Mouse (Mus musculus) forebrain, embryonic 11.5 days (tissue): ENCODE data around the gene Trappc2. TPM values are rescaled to one million over a fixed set of nuclear protein-coding genes. Genes with fewer than 3 reads are reported as not detected.

Experiments used
- ATAC-seq: fragments of 200-750 bp; cut with Nextera tagmentation; replicated peaks from 2 replicates; pipeline ENCODE4 v1.8.0; 2017; ENCODE audit warnings: moderate TSS enrichment; ENCODE audit not compliant: low FRiP score
- DNase-seq: peaks from one replicate; pipeline ENCODE4 v3.0.0-alpha.2; 2017; ENCODE audit warnings: low spot score
- H3K27ac ChIP-seq: fragments of 300-500 bp; sonication (generic); 2 replicates; pipeline ENCODE4 v1.5.1; 2014; ENCODE audit warnings: low read depth, low read length
- H3K27me3 ChIP-seq: fragments of 300-500 bp; sonication (generic); 2 replicates; pipeline ENCODE4 v1.6.1; 2014; ENCODE audit warnings: mild to moderate bottlenecking, low read length, mixed read lengths; ENCODE audit not compliant: control insufficient read depth, insufficient read depth
- H3K36me3 ChIP-seq: fragments of 300-500 bp; sonication (generic); 2 replicates; pipeline ENCODE4 v1.6.1; 2014; ENCODE audit warnings: mild to moderate bottlenecking, low read length, moderate library complexity, mixed read lengths; ENCODE audit not compliant: control insufficient read depth, insufficient read depth
- H3K4me1 ChIP-seq: fragments of 300-500 bp; sonication (generic); replicated peaks from 2 replicates; pipeline ENCODE4 v1.6.1; 2014; ENCODE audit warnings: low read length, mixed read lengths; ENCODE audit not compliant: control insufficient read depth, insufficient read depth
- H3K4me2 ChIP-seq: fragments of 300-500 bp; sonication (generic); 2 replicates; pipeline ENCODE4 v1.6.1; 2014; ENCODE audit warnings: low read depth, mild to moderate bottlenecking, low read length, moderate library complexity, mixed read lengths; ENCODE audit not compliant: severe bottlenecking
- H3K4me3 ChIP-seq: fragments of 300-500 bp; sonication (generic); 2 replicates; pipeline ENCODE4 v1.5.1; 2014; ENCODE audit warnings: low read depth, low read length
- H3K9ac ChIP-seq: fragments of 300-500 bp; sonication (generic); 2 replicates; pipeline ENCODE4 v1.6.1; 2014; ENCODE audit warnings: low read length
- H3K9me3 ChIP-seq: fragments of 300-500 bp; sonication (generic); 2 replicates; pipeline ENCODE4 v1.6.1; 2016; ENCODE audit warnings: low read length, mixed read lengths; ENCODE audit not compliant: control insufficient read depth
- WGBS: fragments of 180-500 bp; shearing (Covaris S2); extraction: QIAGEN DNeasy Blood & Tissue Kit; methylation state at CpG from one replicate; pipeline ENCODE4 v1.1.7; 2014; 5-methylcytosine and 5-hydroxymethylcytosine counted together
- polyA plus RNA-seq: library from polyadenylated mRNA; unstranded; fragments of >200 nt; fragmentation: Nextera tagmentation; extraction: Ambion mirVana; gene quantifications from 2 replicates; pipeline ENCODE4 v1.2.1, GENCODE M21; 2014

Gene Trappc2
- polyA plus RNA-seq, 1 experiment from 2014 or later: 37.2 TPM

DNA sequence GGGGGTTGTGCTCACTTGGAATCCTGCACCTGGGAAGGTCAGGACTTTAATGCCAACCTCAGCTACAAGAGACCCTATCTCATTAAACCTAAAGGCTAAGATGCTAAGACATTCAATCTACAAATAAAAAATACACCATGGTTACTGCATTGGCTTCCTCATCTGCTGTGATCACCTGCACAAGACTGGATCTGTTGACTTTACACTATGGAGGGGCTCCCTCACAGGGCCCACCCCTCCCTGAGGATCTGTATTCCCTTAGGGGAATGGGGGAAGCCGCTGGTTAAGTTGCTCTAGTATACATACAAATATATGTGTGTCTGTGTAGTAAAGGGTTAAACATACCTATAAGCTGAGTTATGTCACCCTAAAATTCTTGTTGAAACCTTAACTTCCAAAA is 15.2 kb downstream of the Trappc2 start:
- no peak for DNase-seq
- no peak overlapping the region for H3K27ac ChIP-seq
- H3K4me3 ChIP-seq: no peak overlapping the region
- no peaks in the 10 kb centered on the region for H3K27me3 ChIP-seq
- ATAC-seq: no peak
- no peaks in the 10 kb centered on the region for H3K4me1 ChIP-seq
- no peaks in the 10 kb centered on the region; the same call in 1 of the 2 replicates for H3K36me3 ChIP-seq
- H3K9ac ChIP-seq: no peak overlapping the region
- H3K4me2 ChIP-seq: no peak overlapping the region
- H3K9me3 ChIP-seq: no peaks in the 10 kb centered on the region
- WGBS: 90% methylated on average over 1 of the region's 1 CpGs

DNA sequence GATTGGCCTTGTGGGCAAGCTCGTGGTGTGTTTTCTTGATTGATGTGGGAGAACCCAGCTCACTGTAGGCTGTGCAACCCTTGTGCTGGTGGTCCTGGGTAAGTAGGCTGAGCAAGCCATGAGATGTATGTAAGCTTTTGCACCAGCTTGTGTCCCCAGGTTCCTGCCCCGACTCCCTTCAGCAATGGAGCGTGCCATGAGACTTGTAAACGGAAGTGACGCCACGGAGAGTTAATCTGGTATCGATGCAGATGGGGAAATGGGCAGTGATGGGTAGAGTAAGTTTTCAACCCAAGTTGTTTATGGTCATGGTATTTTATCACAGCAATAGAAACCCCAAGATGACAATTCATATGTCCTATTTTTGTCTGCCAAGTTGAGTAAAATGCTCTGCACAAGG is 27.9 kb downstream of the Trappc2 start:
- WGBS: 97% methylated on average over 7 of the region's 7 CpGs
- H3K4me2 ChIP-seq: no peak overlapping the region
- no peak for ATAC-seq

DNA sequence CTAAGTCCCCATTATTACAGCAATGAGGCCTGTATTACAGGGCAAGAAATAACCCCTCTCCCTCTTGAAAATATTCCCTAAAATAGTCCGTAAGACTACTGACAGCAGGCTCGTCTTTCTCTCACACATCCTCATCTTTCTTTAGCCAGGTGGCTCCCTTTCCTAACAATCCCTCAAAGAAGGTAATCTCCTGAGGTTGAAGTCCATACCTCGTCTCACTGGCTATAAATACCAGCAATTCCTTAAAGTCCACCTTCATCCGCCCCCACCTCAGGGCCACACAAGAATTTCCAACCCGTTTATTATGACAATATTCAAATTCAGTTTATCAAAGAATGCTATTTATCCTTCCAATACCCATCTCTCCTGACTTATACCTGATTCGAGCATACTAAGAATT is 32.2 kb downstream of the Trappc2 start:
- no peaks in the 10 kb centered on the region; the same call in 1 of the 2 replicates for H3K36me3 ChIP-seq
- no peak for DNase-seq
- no peaks in the 10 kb centered on the region for H3K9me3 ChIP-seq
- no peaks in the 10 kb centered on the region; the same call in 1 of the 2 replicates for H3K27me3 ChIP-seq
- H3K4me1 ChIP-seq: no peaks in the 10 kb centered on the region
- H3K4me2 ChIP-seq: no peak overlapping the region
- no peak overlapping the region for H3K27ac ChIP-seq
- H3K4me3 ChIP-seq: no peak overlapping the region
- ATAC-seq: no peak
- no peak overlapping the region for H3K9ac ChIP-seq
- 86% methylated on average over 6 of the region's 6 CpGs for WGBS

More for the DNA sequence above, 27.9 kb downstream of the Trappc2 start:
- Histone ChIP-seq H3K36me3 (no peaks in the 10 kb centered on the region; the same call in 1 of the 2 replicates), H3K27me3 (peaks cover 2% of the 10 kb centered on the region; the same call in 1 of the 2 replicates), H3K4me1 (no peaks in the 10 kb centered on the region), H3K4me3 (no peak overlapping the region), H3K27ac (no peak overlapping the region), H3K9ac (no peak overlapping the region), H3K9me3 (no peaks in the 10 kb centered on the region)
- DNase-seq: no peak

DNA sequence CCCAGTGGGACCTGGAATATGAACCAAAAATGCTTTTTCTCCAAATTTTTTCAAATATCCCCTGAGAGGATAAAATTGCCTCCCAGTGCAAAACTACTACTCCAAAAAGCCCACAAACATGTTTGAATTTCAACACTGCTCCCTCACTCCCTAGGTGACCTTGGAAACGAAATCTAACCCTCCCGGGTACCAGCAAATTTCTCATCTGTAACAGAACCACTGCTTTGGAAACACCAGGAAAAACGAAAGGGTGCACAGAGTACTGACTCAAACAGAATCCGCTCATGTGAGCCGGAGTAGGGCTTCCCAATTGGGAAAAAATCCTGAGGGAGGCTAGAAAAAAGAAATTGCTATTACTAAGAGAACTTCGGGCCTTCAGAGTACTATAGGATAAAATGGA is 37.0 kb downstream of the Trappc2 start:
- Histone ChIP-seq H3K4me1 (no peaks in the 10 kb centered on the region), H3K9ac (no peak overlapping the region), H3K4me2 (no peak overlapping the region), H3K9me3 (no peaks in the 10 kb centered on the region), H3K36me3 (no peaks in the 10 kb centered on the region), H3K27ac (no peak overlapping the region), H3K4me3 (no peak overlapping the region), H3K27me3 (no peaks in the 10 kb centered on the region; the same call in 1 of the 2 replicates)
- ATAC-seq (no peak), DNase-seq (no peak)
- WGBS: 81% methylated on average over 6 of the region's 6 CpGs

DNA sequence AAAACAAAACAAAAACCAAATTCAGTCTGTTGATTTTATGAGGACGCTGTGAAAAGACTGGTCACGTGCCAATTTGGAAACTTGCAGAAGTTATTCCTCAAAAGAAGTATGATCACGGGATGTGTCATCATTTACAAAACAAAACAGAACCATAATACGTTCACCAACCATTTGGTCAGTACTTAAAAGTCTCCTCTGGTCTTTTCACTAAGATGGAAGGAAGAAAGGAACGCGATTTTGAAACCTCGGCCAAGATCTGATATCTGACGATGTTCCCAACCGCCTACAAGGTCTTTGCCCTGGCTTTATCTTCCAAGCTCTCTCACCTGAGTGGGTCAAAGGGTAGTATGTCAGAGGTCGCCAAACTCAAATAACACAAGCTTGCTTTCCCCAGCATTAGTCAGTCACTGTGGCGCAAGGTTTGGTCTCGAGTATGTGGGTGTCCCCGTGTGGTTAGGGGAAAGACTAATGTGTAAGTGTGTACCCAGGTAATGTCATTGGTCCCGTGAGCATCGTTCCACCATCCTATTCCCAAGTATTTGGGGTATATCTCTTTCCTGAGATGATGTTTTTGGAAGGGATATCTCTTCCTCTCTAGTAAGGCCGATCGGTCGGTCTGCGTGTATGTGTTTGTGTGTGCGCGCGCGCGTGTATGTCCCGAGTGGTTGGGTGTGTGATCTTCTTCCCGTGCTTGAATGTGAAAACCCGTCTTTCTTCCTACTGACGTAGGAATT is 38.4 kb downstream of the Trappc2 start:
- Histone ChIP-seq H3K4me3 (peak overlapping the region; percentile 55), H3K4me1 (no peaks in the 10 kb centered on the region), H3K27me3 (no peaks in the 10 kb centered on the region; the same call in 1 of the 2 replicates), H3K4me2 (peak overlapping the region; percentile 53), H3K36me3 (no peaks in the 10 kb centered on the region), H3K9ac (peak overlapping the region; percentile 70), H3K9me3 (no peaks in the 10 kb centered on the region), H3K27ac (no peak overlapping the region)
- ATAC-seq (no peak; the same call in 1 of the 2 replicates), DNase-seq (no peak)
- WGBS: 25% methylated on average over 28 of the region's 28 CpGs

DNA sequence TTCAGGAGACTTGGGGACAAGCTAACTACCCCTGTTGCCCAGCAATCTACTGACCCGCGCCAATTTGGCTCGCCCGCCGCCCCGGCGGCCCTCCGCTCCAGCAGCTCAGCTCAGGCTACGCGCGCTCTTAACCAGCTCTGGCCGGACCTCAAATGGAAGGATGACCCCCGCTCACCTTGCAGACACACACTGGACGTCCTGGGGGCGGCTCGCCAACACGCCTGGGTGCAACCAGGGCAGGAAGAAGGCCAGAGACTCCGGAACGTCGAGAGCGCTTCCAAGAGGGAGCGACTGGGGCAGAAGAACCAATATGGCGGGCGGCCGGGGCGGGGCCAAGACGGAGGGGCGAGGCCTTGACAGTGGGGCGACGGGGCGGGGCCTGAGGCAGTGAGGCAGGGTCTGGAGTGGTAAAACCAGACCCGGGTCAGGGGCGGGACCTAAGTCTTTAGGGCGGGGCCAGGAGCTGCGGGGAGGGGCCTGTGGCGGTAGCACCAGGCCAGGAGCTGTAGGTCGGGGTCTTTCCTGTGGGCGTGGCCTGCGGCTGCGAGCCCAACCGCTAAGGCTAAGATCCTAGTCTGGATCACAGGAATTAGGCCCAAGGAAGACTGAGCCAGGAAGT is 39.1 kb downstream of the Trappc2 start, which contains the start of gene Rab9:
Gene Rab9, minus strand, starts transcription at position 503 of the 619 bp plus-strand sequence.
- WGBS: 23% methylated on average over 40 of the region's 41 CpGs
- H3K4me3 ChIP-seq: peak within 1 kb of the TSS; percentile 55
- H3K27ac ChIP-seq: no peak within 1 kb of the TSS
- H3K4me2 ChIP-seq: peak within 1 kb of the TSS; percentile 53
- DNase-seq (peak; percentile 94), ATAC-seq (peak; percentile 99)
- H3K4me1 ChIP-seq: no peaks in the 10 kb centered on the region
- peak within 1 kb of the TSS; percentile 70 for H3K9ac ChIP-seq
- H3K9me3 ChIP-seq: no peaks in the 10 kb centered on the region
- H3K27me3 ChIP-seq: no peaks in the 10 kb centered on the region; the same call in 1 of the 2 replicates
- no peaks in the 10 kb centered on the region for H3K36me3 ChIP-seq

DNA sequence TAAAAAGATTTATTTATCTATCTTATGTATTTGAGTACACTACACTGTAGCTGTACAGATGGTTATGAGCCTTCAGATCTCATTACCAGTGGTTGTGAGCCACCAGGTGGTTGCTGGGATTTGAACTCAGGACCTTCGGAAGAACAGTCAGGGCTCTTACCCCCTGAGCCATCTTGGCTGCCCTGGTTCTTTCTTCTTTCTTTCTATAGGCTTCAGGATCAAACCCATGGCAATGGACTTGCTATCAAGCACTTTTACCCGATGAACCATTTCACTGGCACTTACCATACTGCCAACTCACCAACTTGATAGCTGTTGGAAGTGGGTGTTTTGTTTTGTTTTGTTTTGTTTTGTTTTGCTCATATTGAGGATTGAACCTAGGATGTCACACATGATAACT is 54.7 kb downstream of the Trappc2 start:
- Histone ChIP-seq H3K4me2 (no peak overlapping the region), H3K27ac (no peak overlapping the region), H3K9ac (no peak overlapping the region), H3K27me3 (peaks cover 2% of the 10 kb centered on the region; the same call in 1 of the 2 replicates), H3K36me3 (no peaks in the 10 kb centered on the region), H3K4me3 (no peak overlapping the region), H3K9me3 (no peaks in the 10 kb centered on the region), H3K4me1 (no peaks in the 10 kb centered on the region)
- ATAC-seq: no peak
- 88% methylated on average over 2 of the region's 2 CpGs for WGBS
- DNase-seq: no peak

DNA sequence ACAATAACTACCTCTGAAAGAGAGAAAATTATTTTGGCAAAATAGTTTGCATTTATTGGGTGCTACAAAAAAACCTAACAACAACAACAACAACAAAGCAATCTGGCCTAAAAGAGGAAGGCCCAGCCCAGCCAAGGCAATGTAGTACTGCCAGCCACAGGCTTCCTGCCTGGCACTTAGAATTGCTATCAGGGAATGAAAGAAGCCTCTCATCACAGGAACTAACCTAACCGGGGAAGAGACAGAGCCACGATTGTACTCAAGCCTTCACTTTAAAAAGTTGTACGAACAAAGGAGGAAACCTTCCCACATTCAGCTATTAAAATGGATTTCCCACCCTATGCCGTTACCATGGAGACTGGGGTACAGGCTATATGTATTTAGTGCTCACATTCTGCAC is 57.4 kb downstream of the Trappc2 start:
- Histone ChIP-seq H3K36me3 (no peaks in the 10 kb centered on the region; the same call in 1 of the 2 replicates), H3K9ac (no peak overlapping the region), H3K4me3 (no peak overlapping the region), H3K9me3 (no peaks in the 10 kb centered on the region), H3K4me2 (no peak overlapping the region), H3K27ac (no peak overlapping the region), H3K4me1 (no peaks in the 10 kb centered on the region), H3K27me3 (peaks cover 2% of the 10 kb centered on the region; the same call in 1 of the 2 replicates)
- 57% methylated on average over 4 of the region's 4 CpGs for WGBS
- peak; percentile 58 for ATAC-seq
- DNase-seq: no peak
